Mouse (Mus musculus): ENCODE measurements around the gene St6gal2.

GRCm38 (mm10) chr17:55561774-55562173, 116.6 kb downstream of the St6gal2 start:
- TF ChIP-seq ZC3H11A (IDR thresholded peaks at IDR 0.05; ENCODE audit: borderline replicate concordance, low read depth, low read length) = no peak
- no peak for TF ChIP-seq HCFC1 (IDR thresholded peaks at IDR 0.05; ENCODE audit: borderline replicate concordance, insufficient read depth, low read length)
- TF ChIP-seq MAFK (IDR thresholded peaks at IDR 0.05; ENCODE audit: insufficient read depth, low read depth, low read length) = no peak
- TF ChIP-seq CHD2 (IDR thresholded peaks at IDR 0.05; ENCODE audit: low read depth, low read length) = no peak
- no peak for TF ChIP-seq ZNF384 (IDR thresholded peaks at IDR 0.05; ENCODE audit: low read depth, low read length)
